Mouse (Mus musculus): ENCODE data around the gene Sebox.

The Sebox gene

DNA sequence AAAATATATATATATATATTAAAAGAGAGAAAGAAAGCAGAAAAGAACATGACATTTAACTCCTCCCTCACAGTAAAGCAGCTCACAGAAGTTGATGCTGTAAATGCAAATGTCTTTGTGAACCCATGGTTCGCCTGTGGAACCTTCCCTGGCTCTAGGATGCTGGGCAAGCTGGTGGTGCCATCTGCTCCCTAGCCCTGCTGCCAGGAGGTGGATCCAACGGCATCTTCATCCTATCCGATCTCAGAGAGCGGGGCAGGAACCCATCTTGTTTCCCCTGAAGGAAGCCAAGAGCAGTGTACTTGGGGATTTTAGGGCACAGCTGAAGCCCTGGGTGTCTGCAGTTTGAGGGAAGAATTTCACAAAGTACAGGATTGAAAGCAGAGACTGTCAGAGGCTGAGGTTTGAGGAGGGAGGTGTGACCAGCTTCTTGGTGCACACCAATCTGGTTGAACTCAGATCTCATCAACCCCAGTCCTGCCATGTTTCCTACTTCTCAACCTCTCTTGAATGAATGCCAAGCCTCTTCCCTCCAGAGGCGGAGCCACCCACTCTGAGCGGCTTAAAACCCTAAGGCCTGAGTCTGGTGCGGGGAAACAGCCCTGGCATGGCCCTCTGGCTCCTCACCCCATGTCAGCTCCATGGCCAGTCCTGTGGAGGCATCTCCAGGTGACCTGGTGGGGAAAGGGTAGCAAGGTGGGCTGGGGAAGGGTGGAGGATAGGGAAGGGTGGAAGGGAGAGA is at the start of gene Sebox:
Gene Sebox (plus strand): TSS at position 539 of the 742 bp plus-strand sequence.
- no peak for DNase-seq (ENCODE audit: extremely low read depth, insufficient read length, low spot score)

GRCm38 (mm10) chr11:78453675-78454074 is 49.6 kb upstream of the Sebox start:
- DNase-seq (ENCODE audit: extremely low read depth, insufficient read length, low spot score) = peak; percentile 36

DNA sequence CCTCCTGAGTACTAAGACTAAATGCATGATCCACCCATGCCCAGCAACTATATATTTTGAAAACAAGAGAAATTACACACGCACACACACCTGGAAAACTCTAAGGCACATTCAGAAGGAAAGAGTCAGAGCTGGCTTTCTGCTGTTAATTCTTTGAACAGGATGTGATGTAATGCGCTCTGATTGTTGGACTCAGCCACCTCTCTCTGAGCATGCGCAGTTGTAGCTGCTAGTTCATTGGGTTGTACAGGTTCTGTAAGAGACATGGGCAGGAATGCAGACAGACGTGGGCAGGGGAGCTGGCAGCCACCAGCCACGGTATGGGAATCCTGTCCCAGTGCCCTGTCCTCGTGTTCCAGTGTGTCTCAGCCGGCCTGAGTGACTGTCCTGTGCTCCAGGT is 49.0 kb upstream of the Sebox start:
- DNase-seq (ENCODE audit: extremely low read depth, insufficient read length, low spot score) = no peak

GRCm38 (mm10) chr11:78455308-78455707 is 47.9 kb upstream of the Sebox start:
- peak; percentile 30 for DNase-seq (ENCODE audit: extremely low read depth, insufficient read length, low spot score)

DNA sequence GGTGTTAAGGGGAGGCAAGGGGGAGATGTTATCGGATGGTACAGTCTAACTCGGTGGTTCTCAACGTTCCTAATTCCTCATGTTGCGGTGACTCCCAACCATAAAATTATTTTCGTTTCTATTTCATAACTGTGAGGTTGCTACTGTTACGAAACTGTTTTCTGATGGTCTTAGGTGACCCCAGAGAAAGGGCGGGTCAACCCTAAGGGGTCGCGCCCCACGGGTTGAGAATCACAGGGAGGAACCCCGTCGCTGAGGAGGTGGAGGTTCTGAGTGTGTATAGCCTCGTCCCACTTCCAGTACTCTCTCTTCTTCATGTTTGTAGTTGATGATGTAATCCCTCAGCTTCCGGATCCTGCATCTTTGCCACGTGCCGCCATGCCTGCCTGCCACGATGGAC is 44.5 kb upstream of the Sebox start:
- no peak for DNase-seq (ENCODE audit: extremely low read depth, insufficient read length, low spot score)

DNA sequence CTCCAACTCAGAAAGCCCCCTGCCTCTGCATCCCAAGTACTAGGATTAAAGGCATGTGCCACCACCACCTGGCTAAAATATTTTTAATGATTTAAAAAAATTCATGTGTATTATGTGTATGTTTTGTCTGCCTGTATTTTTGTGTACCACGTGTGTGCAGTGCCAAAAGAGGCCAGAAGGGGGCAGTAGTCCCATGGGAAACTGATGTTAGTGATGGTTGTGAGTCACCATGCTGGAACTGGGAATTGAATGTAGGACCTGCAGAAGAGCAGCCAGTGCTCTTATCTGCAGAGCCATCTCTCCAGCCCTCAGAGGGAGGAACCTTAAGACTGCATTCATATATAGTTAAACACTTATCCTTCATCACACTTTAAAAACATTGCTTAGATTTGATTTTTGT is 41.4 kb upstream of the Sebox start:
- no peak for DNase-seq (ENCODE audit: extremely low read depth, insufficient read length, low spot score)

DNA sequence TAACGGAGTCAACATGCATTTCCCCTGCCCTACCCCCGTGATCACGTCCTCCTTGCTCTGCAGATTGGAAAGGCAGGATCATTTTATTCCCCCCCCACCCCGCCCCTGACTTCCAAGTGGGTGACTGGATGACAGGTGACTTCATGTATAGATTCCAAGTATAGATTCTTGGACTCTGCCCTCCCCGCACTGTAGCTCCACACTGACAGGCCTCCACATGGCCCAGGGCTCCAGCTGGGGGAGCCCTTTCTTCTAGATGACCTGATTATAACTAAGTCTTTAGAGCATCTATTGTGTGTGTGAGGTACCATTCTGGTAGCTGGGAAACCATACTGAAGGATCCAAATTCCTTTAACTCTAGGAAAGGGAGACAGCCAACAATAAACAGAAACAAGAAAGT is 40.6 kb upstream of the Sebox start:
- no peak for DNase-seq (ENCODE audit: extremely low read depth, insufficient read length, low spot score)

- no peak for DNase-seq (ENCODE audit: extremely low read depth, insufficient read length, low spot score)
Measured at GRCm38 (mm10) chr11:78463286-78464036, 39.8 kb upstream of the Sebox start.

GRCm38 (mm10) chr11:78465116-78465515 is 38.1 kb upstream of the Sebox start:
- no peak for DNase-seq (ENCODE audit: extremely low read depth, insufficient read length, low spot score)

GRCm38 (mm10) chr11:78465568-78466180 is 37.6 kb upstream of the Sebox start, which contains the start of gene Slc46a1:
Slc46a1 (plus strand) TSS chr11:78465697.
- DNase-seq (ENCODE audit: extremely low read depth, insufficient read length, low spot score) = peak; percentile 86

GRCm38 (mm10) chr11:78466242-78466912 is 36.9 kb upstream of the Sebox start:
- no peak for DNase-seq (ENCODE audit: extremely low read depth, insufficient read length, low spot score)

- DNase-seq (ENCODE audit: extremely low read depth, insufficient read length, low spot score) = no peak
Measured at GRCm38 (mm10) chr11:78467515-78467914, 35.7 kb upstream of the Sebox start.

DNA sequence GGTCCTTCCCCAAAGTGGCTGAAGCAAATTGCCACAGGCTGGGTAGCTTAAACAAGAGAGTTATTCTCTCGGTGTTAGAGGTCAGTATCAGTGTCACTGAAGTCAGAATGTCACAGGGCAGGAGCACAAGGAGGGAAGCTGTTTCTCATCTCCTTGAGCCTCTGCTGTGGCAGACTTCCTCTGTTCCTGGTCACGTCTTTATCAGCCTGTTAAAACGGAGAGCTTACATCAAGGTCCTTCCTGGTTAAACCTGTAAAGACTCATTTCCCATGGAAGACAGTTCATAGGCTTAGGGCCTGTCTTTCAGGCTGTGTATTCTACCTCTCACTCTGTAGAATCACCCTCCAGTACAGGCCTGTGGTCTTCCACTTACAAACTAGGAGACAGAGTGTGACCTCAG is 35.3 kb upstream of the Sebox start:
- no peak for DNase-seq (ENCODE audit: extremely low read depth, insufficient read length, low spot score)

DNA sequence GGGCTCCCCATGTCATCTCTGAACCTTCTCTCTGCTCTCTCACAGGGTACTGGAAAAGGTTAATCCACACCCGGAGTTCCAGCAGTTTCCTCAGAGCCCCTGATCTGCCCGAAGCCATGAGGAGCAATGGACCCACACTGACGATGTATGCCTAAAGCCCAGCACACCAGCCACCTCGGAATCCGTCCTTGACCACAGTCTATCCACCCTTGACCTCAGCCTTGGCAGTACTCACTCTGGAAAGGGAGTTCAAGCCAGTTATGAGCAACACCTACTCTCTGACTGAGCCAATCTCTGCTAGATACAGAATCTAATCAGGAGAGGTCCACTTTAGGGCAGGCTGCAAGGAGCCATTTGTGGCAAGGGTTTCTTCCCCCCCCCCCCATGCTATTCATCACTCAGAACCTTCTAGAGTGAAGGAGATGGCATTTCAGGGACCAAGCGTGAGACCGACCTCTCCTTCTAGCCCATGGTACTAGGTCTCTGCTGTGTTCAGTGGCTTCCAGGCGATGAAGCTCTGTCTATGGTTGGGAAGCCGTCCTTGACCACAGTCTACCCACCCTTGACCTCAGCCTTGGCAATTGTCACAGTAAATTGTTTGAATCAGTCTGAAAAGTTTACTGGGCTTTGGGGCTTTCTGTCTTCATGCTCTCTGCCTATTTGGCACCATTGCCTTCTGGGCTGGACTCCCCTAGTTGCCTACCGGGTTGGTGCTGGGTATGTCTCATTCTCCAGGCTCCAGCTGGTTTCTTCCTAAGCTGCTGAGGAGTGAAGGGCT is 31.7 kb upstream of the Sebox start:
- no peak for DNase-seq (ENCODE audit: extremely low read depth, insufficient read length, low spot score)

GRCm38 (mm10) chr11:78475289-78475688 is 28.0 kb upstream of the Sebox start:
- DNase-seq (ENCODE audit: extremely low read depth, insufficient read length, low spot score) = no peak

DNA sequence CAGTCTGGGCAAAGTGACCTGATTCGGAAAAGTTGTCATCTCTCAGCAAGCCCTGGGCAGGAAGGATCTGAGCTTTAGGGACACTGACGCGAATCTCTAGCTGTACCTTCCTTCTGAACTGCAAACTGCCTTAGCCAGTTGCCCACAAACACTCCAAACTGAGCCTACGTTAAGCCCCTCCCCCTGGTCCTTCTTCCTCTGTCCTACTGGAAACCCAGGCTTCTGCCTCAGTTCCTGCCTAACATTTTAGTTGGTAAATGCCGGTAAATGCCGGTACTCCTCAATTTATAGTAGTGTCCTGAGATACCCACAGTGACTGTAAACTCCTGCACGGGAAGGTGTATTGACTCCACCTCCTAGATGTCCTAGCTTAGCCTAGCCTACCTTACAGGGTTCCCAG is 19.6 kb upstream of the Sebox start:
- no peak for DNase-seq (ENCODE audit: extremely low read depth, insufficient read length, low spot score)

DNA sequence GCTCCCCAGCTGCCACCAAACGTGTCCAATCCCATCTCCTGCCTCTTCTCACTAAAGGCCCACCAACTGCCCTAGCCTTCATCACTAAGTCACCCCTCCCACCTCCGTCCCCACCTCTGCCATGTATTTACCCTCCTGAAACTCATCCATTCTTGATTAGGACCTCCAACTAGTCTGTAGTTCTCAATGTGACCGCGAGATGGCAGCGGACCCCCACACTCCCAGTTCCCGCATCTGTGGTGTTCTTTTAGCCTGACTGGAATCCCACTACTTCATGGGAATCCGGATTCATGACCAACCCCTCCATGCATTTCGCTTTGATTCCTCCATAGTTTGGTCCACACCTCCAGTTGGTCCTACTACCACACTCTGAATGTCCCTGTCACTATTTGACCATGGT is 15.1 kb upstream of the Sebox start:
- DNase-seq (ENCODE audit: extremely low read depth, insufficient read length, low spot score) = peak; percentile 38

DNA sequence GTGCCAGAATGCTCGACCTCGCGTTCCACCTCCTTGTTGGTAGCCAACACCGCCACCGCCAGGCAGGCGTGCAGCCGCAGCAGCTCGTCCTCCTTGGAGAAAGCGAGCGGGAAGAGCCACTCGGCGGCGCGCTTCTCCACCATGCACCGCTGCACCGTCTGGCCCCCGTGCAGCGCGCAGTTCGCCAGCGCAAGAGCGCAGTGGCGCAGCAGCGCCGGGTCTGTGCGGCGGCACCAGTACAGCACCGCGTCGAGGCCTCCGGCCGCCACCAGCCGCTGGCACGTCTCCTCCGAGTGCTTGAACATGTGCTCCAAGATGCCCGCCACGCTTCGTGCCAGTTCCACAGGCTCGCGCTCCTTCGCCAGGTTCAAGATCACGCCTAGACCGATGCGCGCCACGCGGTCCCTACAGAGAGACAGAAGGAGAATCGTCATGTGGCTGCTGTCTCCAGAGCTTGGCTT is 12.4 kb upstream of the Sebox start:
- no peak for DNase-seq (ENCODE audit: extremely low read depth, insufficient read length, low spot score)

- DNase-seq (ENCODE audit: extremely low read depth, insufficient read length, low spot score) = no peak
Measured at GRCm38 (mm10) chr11:78495904-78496303, 7.3 kb upstream of the Sebox start.

GRCm38 (mm10) chr11:78497071-78497541 is 6.1 kb upstream of the Sebox start:
- DNase-seq (ENCODE audit: extremely low read depth, insufficient read length, low spot score) = no peak
